Mouse (Mus musculus): ENCODE results near the gene Rtn4r.

DNA sequence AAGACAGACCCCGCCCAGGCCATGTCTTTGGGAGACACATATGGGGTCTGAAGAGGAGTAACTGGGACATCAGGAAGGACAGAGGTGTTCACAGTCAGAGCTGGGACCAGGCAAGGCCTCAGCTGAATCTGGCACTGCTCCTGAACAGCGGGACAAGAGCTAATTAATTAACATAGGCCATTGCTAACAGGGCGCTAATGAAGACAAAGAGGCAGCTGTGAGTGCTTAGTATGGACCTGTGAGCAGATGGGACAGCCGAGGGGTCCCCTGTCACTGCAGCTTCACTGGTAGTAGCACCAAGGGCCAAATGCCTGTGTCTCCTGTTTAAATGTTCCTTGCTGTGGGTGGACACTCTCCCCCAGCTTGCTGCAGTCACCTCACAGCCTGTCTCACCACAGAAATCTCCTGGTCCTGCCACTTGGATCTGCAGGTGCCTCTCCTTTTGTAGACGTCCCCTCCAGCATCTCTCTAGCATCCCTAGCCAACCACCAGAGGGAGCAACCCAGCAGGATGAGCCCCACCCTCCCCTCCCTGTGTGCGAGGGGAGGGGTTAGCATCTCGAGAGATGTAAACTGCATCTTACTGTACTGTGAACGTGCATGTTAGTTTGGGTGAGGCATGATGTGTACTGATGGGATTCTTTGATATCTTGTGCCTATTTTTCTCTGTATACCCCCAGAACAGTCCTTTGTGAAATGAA is 8.3 kb upstream of the Rtn4r start:
- TF ChIP-seq CTCF (IDR thresholded peaks at IDR 0.05; ENCODE audit: low read depth, low read length): peak; percentile 26; the same call in 1 of the 2 replicates
- TF ChIP-seq POLR2A (IDR thresholded peaks at IDR 0.05; ENCODE audit: borderline replicate concordance, low read depth, low read length): no peak
